Mouse (Mus musculus): Measurements from ENCODE around the gene Atp5k. TPM values are rescaled to one million over a fixed set of nuclear protein-coding genes. Genes with fewer than 3 reads are reported as not detected.

The Atp5k gene
- polyA plus RNA-seq, 1 experiment from 2014 or later, result 486 TPM

DNA sequence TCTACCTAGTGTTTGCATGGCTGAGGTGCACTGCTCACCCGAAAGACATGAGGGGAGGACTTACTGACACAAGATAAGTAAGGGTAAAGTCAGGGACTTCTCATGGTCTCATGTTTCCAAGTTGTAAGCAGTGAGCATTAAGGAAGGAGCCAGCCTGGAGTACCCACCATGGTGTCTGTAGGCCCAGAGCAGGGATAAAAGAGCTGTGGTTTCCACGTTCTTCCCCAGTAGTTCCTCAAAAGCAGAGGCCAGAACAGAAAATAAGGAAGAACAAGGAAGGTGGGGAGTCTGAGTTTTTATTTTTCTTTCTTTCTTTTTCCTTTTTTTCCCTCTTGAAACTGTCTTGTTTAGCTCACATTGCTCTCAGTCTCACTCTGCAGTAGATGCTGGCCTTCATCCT is 19.5 kb downstream of the Atp5k start:
- ATAC-seq (ENCODE audit: low read depth), result no peak
- Histone ChIP-seq H3K36me3 (ENCODE audit: control insufficient read depth, insufficient read depth, low read length) (no peaks in the 10 kb centered on the region), H3K4me3 (ENCODE audit: low read depth, low read length) (no peak overlapping the region), H3K27me3 (replicated peaks; ENCODE audit: control insufficient read depth, insufficient read depth, low read length) (no peaks in the 10 kb centered on the region), H3K27ac (replicated peaks; ENCODE audit: low read depth, low read length) (no peak overlapping the region), H3K9me3 (ENCODE audit: control insufficient read depth, low read length) (no peaks in the 10 kb centered on the region), H3K4me2 (ENCODE audit: low read depth, low read length) (no peak overlapping the region), H3K9ac (ENCODE audit: low read depth, low read length) (no peak overlapping the region), H3K4me1 (ENCODE audit: control insufficient read depth, insufficient read depth, low read length) (no peaks in the 10 kb centered on the region)
- WGBS, result 74% methylated on average over 2 of the region's 2 CpGs
- no peak for DNase-seq (ENCODE audit: low spot score)

- Histone ChIP-seq H3K4me1 (ENCODE audit: control insufficient read depth, insufficient read depth, low read length) (no peaks in the 10 kb centered on the region), H3K9me3 (ENCODE audit: control insufficient read depth, low read length) (no peaks in the 10 kb centered on the region), H3K27me3 (replicated peaks; ENCODE audit: control insufficient read depth, insufficient read depth, low read length) (no peaks in the 10 kb centered on the region), H3K4me2 (ENCODE audit: low read depth, low read length) (no peak overlapping the region), H3K4me3 (ENCODE audit: low read depth, low read length) (no peak overlapping the region), H3K27ac (replicated peaks; ENCODE audit: low read depth, low read length) (no peak overlapping the region), H3K36me3 (ENCODE audit: control insufficient read depth, insufficient read depth, low read length) (no peaks in the 10 kb centered on the region), H3K9ac (ENCODE audit: low read depth, low read length) (no peak overlapping the region)
- 75% methylated on average over 2 of the region's 2 CpGs for WGBS
- ATAC-seq (ENCODE audit: low read depth) (no peak), DNase-seq (ENCODE audit: low spot score) (no peak)
Observed at GRCm38 (mm10) chr5:108406977-108407376, 27.3 kb downstream of the Atp5k start.

DNA sequence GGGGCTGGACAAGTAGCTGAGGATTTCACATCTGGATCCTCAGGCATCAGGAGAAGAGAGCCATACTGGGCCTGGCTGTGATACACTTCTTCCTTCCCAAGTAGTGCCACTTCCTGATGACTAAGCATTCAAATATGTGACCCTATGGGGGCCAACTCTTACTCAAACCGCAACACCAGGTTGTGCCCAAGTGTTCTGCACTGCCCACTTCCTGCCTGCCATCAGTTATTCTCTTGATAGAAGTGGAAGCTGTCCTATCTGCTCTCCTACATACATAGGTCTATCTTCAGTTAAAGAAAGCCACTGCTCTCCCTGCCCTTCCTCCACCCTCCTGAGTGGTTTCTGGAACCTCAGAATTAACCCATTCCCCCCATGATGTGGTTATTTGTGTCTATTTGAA is 28.8 kb downstream of the Atp5k start:
- Histone ChIP-seq H3K9ac (ENCODE audit: low read depth, low read length) (no peak overlapping the region), H3K27me3 (replicated peaks; ENCODE audit: control insufficient read depth, insufficient read depth, low read length) (no peaks in the 10 kb centered on the region), H3K4me3 (ENCODE audit: low read depth, low read length) (no peak overlapping the region), H3K4me2 (ENCODE audit: low read depth, low read length) (no peak overlapping the region), H3K4me1 (ENCODE audit: control insufficient read depth, insufficient read depth, low read length) (no peaks in the 10 kb centered on the region), H3K36me3 (ENCODE audit: control insufficient read depth, insufficient read depth, low read length) (no peaks in the 10 kb centered on the region), H3K27ac (replicated peaks; ENCODE audit: low read depth, low read length) (no peak overlapping the region), H3K9me3 (ENCODE audit: control insufficient read depth, low read length) (no peaks in the 10 kb centered on the region)
- 67% methylated on average over 1 of the region's 1 CpGs for WGBS
- ATAC-seq (ENCODE audit: low read depth) (no peak), DNase-seq (ENCODE audit: low spot score) (no peak)

GRCm38 (mm10) chr5:108403453-108403852 is 30.8 kb downstream of the Atp5k start:
- Histone ChIP-seq H3K9ac (ENCODE audit: low read depth, low read length) (no peak overlapping the region), H3K4me2 (ENCODE audit: low read depth, low read length) (no peak overlapping the region), H3K9me3 (ENCODE audit: control insufficient read depth, low read length) (no peaks in the 10 kb centered on the region), H3K4me1 (ENCODE audit: control insufficient read depth, insufficient read depth, low read length) (no peaks in the 10 kb centered on the region), H3K36me3 (ENCODE audit: control insufficient read depth, insufficient read depth, low read length) (no peaks in the 10 kb centered on the region), H3K27ac (replicated peaks; ENCODE audit: low read depth, low read length) (no peak overlapping the region), H3K4me3 (ENCODE audit: low read depth, low read length) (no peak overlapping the region), H3K27me3 (replicated peaks; ENCODE audit: control insufficient read depth, insufficient read depth, low read length) (no peaks in the 10 kb centered on the region)
- ATAC-seq (ENCODE audit: low read depth) (no peak), DNase-seq (ENCODE audit: low spot score) (no peak)
- WGBS, result 68% methylated on average over 4 of the region's 4 CpGs

DNA sequence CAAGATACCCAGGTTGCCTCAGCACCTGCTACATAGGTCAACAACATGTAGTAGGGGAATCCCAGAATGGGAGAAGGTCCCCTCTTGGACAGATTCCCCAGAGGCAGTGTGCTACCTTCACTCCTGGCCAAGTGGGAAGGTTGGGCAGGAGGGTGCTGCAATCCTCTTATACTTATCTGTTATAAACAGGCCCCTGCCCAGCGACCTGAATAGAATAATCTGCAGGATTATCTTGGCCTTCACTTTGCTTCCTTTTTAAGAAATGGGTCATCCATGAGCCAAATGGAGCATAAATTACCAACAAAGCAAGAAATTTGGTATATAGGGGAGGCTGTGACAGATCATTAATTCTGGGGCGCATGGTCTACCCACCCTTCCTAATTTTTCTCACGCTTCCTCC is 44.5 kb downstream of the Atp5k start:
- Histone ChIP-seq H3K9ac (ENCODE audit: low read depth, low read length) (no peak overlapping the region), H3K9me3 (ENCODE audit: control insufficient read depth, low read length) (no peaks in the 10 kb centered on the region), H3K4me1 (ENCODE audit: control insufficient read depth, insufficient read depth, low read length) (no peaks in the 10 kb centered on the region), H3K4me3 (ENCODE audit: low read depth, low read length) (no peak overlapping the region), H3K27ac (replicated peaks; ENCODE audit: low read depth, low read length) (no peak overlapping the region), H3K27me3 (replicated peaks; ENCODE audit: control insufficient read depth, insufficient read depth, low read length) (no peaks in the 10 kb centered on the region), H3K36me3 (ENCODE audit: control insufficient read depth, insufficient read depth, low read length) (no peaks in the 10 kb centered on the region), H3K4me2 (ENCODE audit: low read depth, low read length) (no peak overlapping the region)
- no peak for ATAC-seq (ENCODE audit: low read depth)
- DNase-seq (ENCODE audit: low spot score), result no peak
- 69% methylated on average over 3 of the region's 3 CpGs for WGBS

- 72% methylated on average over 7 of the region's 7 CpGs for WGBS
- H3K4me1 ChIP-seq (ENCODE audit: control insufficient read depth, insufficient read depth, low read length), result no peaks in the 10 kb centered on the region
- DNase-seq (ENCODE audit: low spot score), result no peak
- ATAC-seq (ENCODE audit: low read depth), result no peak
- no peaks in the 10 kb centered on the region for H3K27me3 ChIP-seq (replicated peaks; ENCODE audit: control insufficient read depth, insufficient read depth, low read length)
- no peak within 1 kb of the TSS for H3K4me3 ChIP-seq (ENCODE audit: low read depth, low read length)
- H3K4me2 ChIP-seq (ENCODE audit: low read depth, low read length), result no peak within 1 kb of the TSS
- H3K9ac ChIP-seq (ENCODE audit: low read depth, low read length), result no peak within 1 kb of the TSS
- H3K9me3 ChIP-seq (ENCODE audit: control insufficient read depth, low read length), result no peaks in the 10 kb centered on the region
- H3K27ac ChIP-seq (replicated peaks; ENCODE audit: low read depth, low read length), result no peak within 1 kb of the TSS
- no peaks in the 10 kb centered on the region for H3K36me3 ChIP-seq (ENCODE audit: control insufficient read depth, insufficient read depth, low read length)
Observed at GRCm38 (mm10) chr5:108388201-108388600, 46.0 kb downstream of the Atp5k start, which contains the start of gene Pde6b. Pde6b (plus strand) TSS chr5:108388391.

DNA sequence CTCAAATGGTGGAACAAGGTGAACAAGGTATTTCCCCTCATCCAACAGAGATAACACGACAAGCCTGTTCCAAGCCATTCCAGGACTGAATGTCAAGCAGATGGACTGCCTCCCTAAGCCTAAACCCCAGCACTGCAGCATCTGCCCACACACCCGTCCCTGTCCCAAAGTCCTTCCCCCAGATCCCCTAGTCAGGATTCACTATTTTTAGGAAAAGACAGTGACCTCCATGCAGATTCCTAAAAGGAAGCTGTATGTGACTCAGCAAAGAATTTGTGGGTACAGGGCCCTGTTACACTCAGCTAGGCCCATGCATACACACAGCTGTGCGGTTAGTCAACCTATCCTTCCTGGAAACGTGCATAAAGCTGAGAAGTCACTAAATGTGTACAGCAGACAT is 47.8 kb downstream of the Atp5k start:
- Histone ChIP-seq H3K4me3 (ENCODE audit: low read depth, low read length) (no peak overlapping the region), H3K27me3 (replicated peaks; ENCODE audit: control insufficient read depth, insufficient read depth, low read length) (no peaks in the 10 kb centered on the region), H3K4me2 (ENCODE audit: low read depth, low read length) (no peak overlapping the region), H3K9ac (ENCODE audit: low read depth, low read length) (no peak overlapping the region), H3K9me3 (ENCODE audit: control insufficient read depth, low read length) (no peaks in the 10 kb centered on the region), H3K27ac (replicated peaks; ENCODE audit: low read depth, low read length) (no peak overlapping the region), H3K4me1 (ENCODE audit: control insufficient read depth, insufficient read depth, low read length) (no peaks in the 10 kb centered on the region), H3K36me3 (ENCODE audit: control insufficient read depth, insufficient read depth, low read length) (no peaks in the 10 kb centered on the region)
- WGBS, result 71% methylated on average over 4 of the region's 4 CpGs
- no peak for ATAC-seq (ENCODE audit: low read depth)
- DNase-seq (ENCODE audit: low spot score), result no peak

GRCm38 (mm10) chr5:108385632-108386031 is 48.6 kb downstream of the Atp5k start:
- Histone ChIP-seq H3K27me3 (replicated peaks; ENCODE audit: control insufficient read depth, insufficient read depth, low read length) (no peaks in the 10 kb centered on the region), H3K4me2 (ENCODE audit: low read depth, low read length) (no peak overlapping the region), H3K4me3 (ENCODE audit: low read depth, low read length) (no peak overlapping the region), H3K9ac (ENCODE audit: low read depth, low read length) (no peak overlapping the region), H3K27ac (replicated peaks; ENCODE audit: low read depth, low read length) (no peak overlapping the region), H3K4me1 (ENCODE audit: control insufficient read depth, insufficient read depth, low read length) (no peaks in the 10 kb centered on the region), H3K36me3 (ENCODE audit: control insufficient read depth, insufficient read depth, low read length) (no peaks in the 10 kb centered on the region), H3K9me3 (ENCODE audit: control insufficient read depth, low read length) (no peaks in the 10 kb centered on the region)
- ATAC-seq (ENCODE audit: low read depth) (no peak), DNase-seq (ENCODE audit: low spot score) (no peak)
- 64% methylated on average over 2 of the region's 2 CpGs for WGBS
